Mouse (Mus musculus) heart, postnatal 14 days (tissue): ENCODE results near the gene Lgi1. TPM values are rescaled to one million over a fixed set of nuclear protein-coding genes. Genes with fewer than 3 reads are reported as not detected.

ENCODE experiments used
- DNase-seq, 2 experiments: peaks; one replicate each; pipeline ENCODE4 v3.0.0; 2021 to 2022
- intact Hi-C: fragments of 180-260 bp; cut with DNase I; formaldehyde crosslinking; loops from one replicate; pipeline ENCODE4 v1.15.1; 2025
- total RNA-seq, 2 experiments: library from RNA; stranded (reverse); gene quantifications; 2 replicates each; pipeline ENCODE4 v1.2.3; 2021

Gene Lgi1
- total RNA-seq, 2 experiments from 2014 or later = 1.6 to 1.8 TPM

GRCm38 (mm10) chr19:38260346-38260745 is 4.0 kb upstream of the Lgi1 start:
- intact Hi-C loops = no loop called here
- DNase-seq = no peak

- intact Hi-C loops = no loop called here
- peak; percentile 36 to 53 for DNase-seq
Observed at GRCm38 (mm10) chr19:38261351-38261750, 3.0 kb upstream of the Lgi1 start.

- intact Hi-C loops = no loop called here
- DNase-seq = peak; percentile 9 to 35
Observed at GRCm38 (mm10) chr19:38263829-38264504, 369 bp upstream of the Lgi1 start.

GRCm38 (mm10) chr19:38265767-38266166 is 1.4 kb downstream of the Lgi1 start:
- intact Hi-C loops = no loop called here
- no peak for DNase-seq

- peak in 1 of 2 experiments; percentile 18 for DNase-seq
- intact Hi-C loops = no loop called here
Observed at GRCm38 (mm10) chr19:38267469-38267868, 3.1 kb downstream of the Lgi1 start.

- intact Hi-C loops = no loop called here
- DNase-seq = no peak
Observed at GRCm38 (mm10) chr19:38271071-38271470, 6.7 kb downstream of the Lgi1 start.

- no peak for DNase-seq
- intact Hi-C loops = no loop called here
Observed at GRCm38 (mm10) chr19:38273820-38274219, 9.5 kb downstream of the Lgi1 start.

GRCm38 (mm10) chr19:38274747-38275421 is 10.5 kb downstream of the Lgi1 start:
- intact Hi-C loops = no loop called here

GRCm38 (mm10) chr19:38276226-38276625 is 11.9 kb downstream of the Lgi1 start:
- intact Hi-C loops = no loop called here
- no peak for DNase-seq

More at GRCm38 (mm10) chr19:38274747-38275421, 10.5 kb downstream of the Lgi1 start:
- peak in 1 of 2 experiments; percentile 12 for DNase-seq

- DNase-seq = no peak
- intact Hi-C loops = no loop called here
Observed at GRCm38 (mm10) chr19:38280242-38280641, 15.9 kb downstream of the Lgi1 start.

- no peak for DNase-seq
- intact Hi-C loops = no loop called here
Observed at GRCm38 (mm10) chr19:38282407-38282806, 18.1 kb downstream of the Lgi1 start.

- DNase-seq = no peak
- intact Hi-C loops = no loop called here
Observed at GRCm38 (mm10) chr19:38288556-38288955, 24.2 kb downstream of the Lgi1 start.

GRCm38 (mm10) chr19:38291432-38291831 is 27.1 kb downstream of the Lgi1 start:
- intact Hi-C loops = no loop called here
- no peak for DNase-seq

- intact Hi-C loops = no loop called here
- peak in 1 of 2 experiments; percentile 16 for DNase-seq
Observed at GRCm38 (mm10) chr19:38298018-38298626, 33.8 kb downstream of the Lgi1 start.

GRCm38 (mm10) chr19:38308116-38308515 is 43.8 kb downstream of the Lgi1 start:
- DNase-seq = no peak

GRCm38 (mm10) chr19:38315099-38315498 is 50.8 kb downstream of the Lgi1 start:
- intact Hi-C loops = no loop called here
- no peak for DNase-seq

More at GRCm38 (mm10) chr19:38308116-38308515, 43.8 kb downstream of the Lgi1 start:
- intact Hi-C loops = no loop called here

- DNase-seq = peak; percentile 18 to 22
- intact Hi-C loops = no loop called here
Observed at GRCm38 (mm10) chr19:38316602-38317313, 52.4 kb downstream of the Lgi1 start.

GRCm38 (mm10) chr19:38318308-38318707 is 54.0 kb downstream of the Lgi1 start:
- DNase-seq = no peak
- intact Hi-C loops = no loop called here

GRCm38 (mm10) chr19:38319168-38319567 is 54.8 kb downstream of the Lgi1 start:
- intact Hi-C loops = no loop called here
- DNase-seq = no peak

GRCm38 (mm10) chr19:38320651-38321188 is 56.4 kb downstream of the Lgi1 start:
- no peak for DNase-seq
- intact Hi-C loops = no loop called here

- intact Hi-C loops = no loop called here
- DNase-seq = no peak
Observed at GRCm38 (mm10) chr19:38323726-38324125, 59.4 kb downstream of the Lgi1 start.
